18 mouse cellular contexts compared by ENCODE assay signal in the genomic region with DNA sequence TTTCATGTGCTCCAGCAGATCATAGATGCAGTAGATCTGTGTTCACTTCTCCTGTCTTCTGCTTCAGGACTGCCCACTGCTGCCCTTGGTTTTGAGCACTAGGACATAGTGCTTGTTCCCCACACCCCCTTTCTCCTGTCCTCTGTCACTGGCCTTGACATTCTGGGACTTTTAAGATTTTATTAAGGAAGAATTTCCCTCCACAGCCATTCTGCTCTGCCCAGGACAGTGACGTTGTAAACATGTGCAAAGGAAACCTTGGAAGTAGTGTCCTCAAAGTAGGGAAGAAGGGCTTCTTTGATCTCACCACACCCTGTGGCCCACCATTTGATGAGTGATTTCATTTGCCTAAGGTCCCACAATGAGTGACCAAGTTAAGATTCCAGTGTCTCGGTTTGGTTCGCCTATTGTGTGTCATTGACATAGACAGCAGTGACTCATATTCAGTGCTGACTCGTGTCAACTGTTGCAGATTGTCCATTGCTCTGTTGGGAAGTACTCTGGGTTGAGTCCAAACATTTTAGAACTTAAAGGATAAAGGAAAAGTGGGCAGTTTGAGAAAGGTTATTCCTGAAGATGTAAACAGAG.
DNase-seq lines count a peak whose midpoint lies in the region; TF ChIP-seq lines count a peak whose summit lies in the region.
"Had no signal": no experiment of that assay in that cellular context is flagged by ENCODE, and none has a peak within 500 bp of the region (broad histone marks: within the 10 kb centered on the region; RNA-seq: fewer than 3 reads in every experiment).

No protein-coding gene starts in this region.

- no peak overlapping the region for H3K4me3 ChIP-seq in heart, adult 2 months
- no peak overlapping the region for H3K4me3 ChIP-seq in C2C12 (ENCODE audit: insufficient read depth, poor library complexity, severe bottlenecking)
- no peak overlapping the region for H3K4me3 ChIP-seq in embryonic fibroblast, embryonic 13.5 days (ENCODE audit: insufficient read depth, low read length)
- H3K4me3 ChIP-seq: embryonic facial prominence, embryonic 12.5 days; forebrain, embryonic 12.5 days; heart, embryonic 13.5 days; hindbrain, embryonic 12.5 days had no signal

- WGBS in heart, adult 2 months: 31% methylated on average over 4 of the region's 4 CpGs

- H3K79me3 ChIP-seq in C2C12 (ENCODE audit: low read depth): peaks cover 81% of the 10 kb centered on the region

- H3K27ac ChIP-seq in heart, adult 2 months: no peak overlapping the region
- H3K27ac ChIP-seq in embryonic fibroblast, embryonic 13.5 days (ENCODE audit: insufficient read depth, low read length): 0 out of 2 replicates have a peak overlapping the region, but pooled peaks have one; percentile 31
- H3K27ac ChIP-seq: embryonic facial prominence, embryonic 12.5 days; forebrain, embryonic 12.5 days; heart, embryonic 13.5 days; hindbrain, embryonic 12.5 days; kidney, postnatal 0 days had no signal

- H3K36me3 ChIP-seq in heart, adult 2 months (ENCODE audit: control insufficient read depth, insufficient read depth, low read length): peaks cover 18% of the 10 kb centered on the region
- peaks cover 3% of the 10 kb centered on the region for H3K36me3 ChIP-seq in C2C12 (ENCODE audit: control insufficient read depth, insufficient read depth)
- H3K36me3 ChIP-seq: embryonic facial prominence, embryonic 12.5 days; forebrain, embryonic 12.5 days; heart, embryonic 13.5 days; hindbrain, embryonic 12.5 days had no signal

- TF ChIP-seq CTCF in heart, adult 2 months (IDR thresholded peaks at IDR 0.05): no peak
- no peak for TF ChIP-seq CTCF in C2C12 (IDR thresholded peaks at IDR 0.05; ENCODE audit: control insufficient read depth, insufficient read depth, insufficient read length)
- TF ChIP-seq CTCF in embryonic fibroblast, embryonic 13.5 days (IDR thresholded peaks at IDR 0.05; ENCODE audit: borderline replicate concordance, insufficient read depth, low read length): no peak

- H3K27me3 ChIP-seq in heart, adult 2 months (ENCODE audit: control insufficient read depth, insufficient read depth, low read length): no peaks in the 10 kb centered on the region
- no peaks in the 10 kb centered on the region for H3K27me3 ChIP-seq in C2C12 (ENCODE audit: control insufficient read depth, insufficient read depth, insufficient read length)
- H3K27me3 ChIP-seq: CH12.LX; embryonic facial prominence, embryonic 12.5 days; forebrain, embryonic 12.5 days; heart, embryonic 13.5 days; hindbrain, embryonic 12.5 days had no signal

- 0 out of 2 replicates have a peak overlapping the region, but pooled peaks have one; percentile 20 for H3K9ac ChIP-seq in heart, adult 2 months (ENCODE audit: low read depth, low read length)
- H3K9ac ChIP-seq: embryonic facial prominence, embryonic 12.5 days; forebrain, embryonic 12.5 days; heart, embryonic 13.5 days; hindbrain, embryonic 12.5 days had no signal

- TF ChIP-seq EP300 in heart, adult 2 months (IDR thresholded peaks at IDR 0.05; ENCODE audit: insufficient read depth, low read depth, low read length): no peak

- no peak overlapping the region for H3ac ChIP-seq in C2C12 (ENCODE audit: control insufficient read depth, insufficient read length, low read depth)

- intact Hi-C loops in heart, adult 2 months (cut with DNase I): loop anchor here (5.0 kb wide), 2 partner anchors 64 to 174 kb away; partner anchors contain the start of genes Efcab9, Fbxw11 and Stk10

- TF ChIP-seq POLR2A in heart, adult 2 months (IDR thresholded peaks at IDR 0.05; ENCODE audit: insufficient read depth, low read depth, low read length): no peak
- no peak for TF ChIP-seq POLR2A in embryonic fibroblast, embryonic 13.5 days (IDR thresholded peaks at IDR 0.05; ENCODE audit: low read depth, low read length)

- peak; percentile 25 to 30 for DNase-seq in adrenal gland, postnatal 36 days
- DNase-seq in adrenal gland, postnatal 10 days: no peak
- DNase-seq in heart, adult 2 months: no peak
- no peak for DNase-seq in heart, adult 18-20 months
- no peak for DNase-seq in kidney, adult 8-10 months
- DNase-seq: cerebellum, adult 8-10 months; cerebellum, postnatal 25 days; gastrocnemius, postnatal 14 days; heart, postnatal 4 days; kidney, adult 9 months had no signal

- peaks cover 10% of the 10 kb centered on the region for H3K79me2 ChIP-seq in heart, adult 2 months (replicated peaks; ENCODE audit: control insufficient read depth, insufficient read depth, low read length)
- H3K79me2 ChIP-seq in C2C12 (ENCODE audit: control insufficient read depth, insufficient read depth): peaks cover 99% of the 10 kb centered on the region

- peaks cover 24% of the 10 kb centered on the region for H3K4me1 ChIP-seq in heart, adult 2 months (ENCODE audit: control insufficient read depth, insufficient read depth, low read length)
- peaks cover 17% of the 10 kb centered on the region for H3K4me1 ChIP-seq in embryonic fibroblast, embryonic 13.5 days (ENCODE audit: control insufficient read depth, insufficient read depth, low read length)

TF ChIP-seq in C2C12, 6 proteins besides CTCF, POLR2A, EP300 and RAD21:
- no peak for TF ChIP-seq USF1 (IDR thresholded peaks at IDR 0.05; ENCODE audit: low read depth)
- peak; percentile 31 for TF ChIP-seq FOSL1 (IDR thresholded peaks at IDR 0.05; ENCODE audit: insufficient read depth, low read length, poor library complexity, severe bottlenecking)
TF ChIP-seq in C2C12: peak in this region for 1.

Comparison
In these comparisons a context has a peak if more than half of its experiments do, and no peak if none do; other contexts are left out.
1. DNase-seq: peak in adrenal gland, postnatal 36 days (2 of 2); none in adrenal gland, postnatal 10 days (single experiment), heart, adult 2 months (0 of 2), heart, adult 18-20 months (0 of 2) and kidney, adult 8-10 months (0 of 2).